Mouse (Mus musculus) hindbrain, embryonic 12.5 days (tissue): ENCODE measurements around the gene Hrc. TPM values are rescaled to one million over a fixed set of nuclear protein-coding genes. Genes with fewer than 3 reads are reported as not detected.
"Not testable (repeated sequence)": the region's sequence is repeated elsewhere in the genome, so short reads cannot be mapped to it uniquely, and the experiment has no call there.

Experiments
- ATAC-seq: fragments of 200-750 bp; cut with Nextera tagmentation; 2 replicates; pipeline ENCODE4 v1.8.0; 2017; ENCODE audit warnings: moderate TSS enrichment; ENCODE audit not compliant: low FRiP score
- H3K27ac ChIP-seq: fragments of 300-500 bp; sonication (generic); 2 replicates; pipeline ENCODE4 v1.5.1; 2016; ENCODE audit warnings: mild to moderate bottlenecking
- H3K27me3 ChIP-seq: fragments of 300-500 bp; sonication (generic); 2 replicates; pipeline ENCODE4 v1.6.1; 2016; ENCODE audit warnings: mild to moderate bottlenecking
- H3K36me3 ChIP-seq: fragments of 300-500 bp; sonication (generic); 2 replicates; pipeline ENCODE4 v1.6.1; 2016; ENCODE audit warnings: mild to moderate bottlenecking
- H3K4me1 ChIP-seq: fragments of 300-500 bp; sonication (generic); 2 replicates; pipeline ENCODE4 v1.6.1; 2016
- H3K4me2 ChIP-seq: fragments of 300-500 bp; sonication (generic); replicated peaks from 2 replicates; pipeline ENCODE4 v1.6.1; 2016; ENCODE audit warnings: mild to moderate bottlenecking
- H3K4me3 ChIP-seq: fragments of 300-500 bp; sonication (generic); 2 replicates; pipeline ENCODE4 v1.5.1; 2016; ENCODE audit warnings: mild to moderate bottlenecking
- H3K9ac ChIP-seq: fragments of 300-500 bp; sonication (generic); 2 replicates; pipeline ENCODE4 v1.6.1; 2016; ENCODE audit warnings: mild to moderate bottlenecking, moderate library complexity
- H3K9me3 ChIP-seq: fragments of 300-500 bp; sonication (generic); replicated peaks from 2 replicates; pipeline ENCODE4 v1.6.1; 2016; ENCODE audit warnings: mild to moderate bottlenecking
- WGBS: fragments of 180-500 bp; shearing (Covaris S2); methylation state at CpG from one replicate; pipeline ENCODE4 v1.1.7; 2016; 5-methylcytosine and 5-hydroxymethylcytosine counted together
- polyA plus RNA-seq: library from polyadenylated mRNA; unstranded; fragments of >200 nt; fragmentation: Nextera tagmentation; extraction: Ambion mirVana; gene quantifications from 2 replicates; pipeline ENCODE4 v1.2.1, GENCODE M21; 2016

Gene Hrc
- polyA plus RNA-seq, 1 experiment from 2014 or later: 0.65 TPM

GRCm38 (mm10) chr7:45356087-45356486 is 21.0 kb downstream of the Hrc start:
- H3K4me2 ChIP-seq: no peak overlapping the region

GRCm38 (mm10) chr7:45359081-45359480 is 24.0 kb downstream of the Hrc start:
- not testable (repeated sequence) for H3K27ac ChIP-seq, H3K9ac ChIP-seq, H3K4me3 ChIP-seq, H3K4me2 ChIP-seq, H3K9me3 ChIP-seq, ATAC-seq
- H3K36me3 ChIP-seq: peaks cover 28% of the 10 kb centered on the region
- H3K4me1 ChIP-seq: peaks cover 16% of the 10 kb centered on the region
- 58% methylated on average over 11 of the region's 11 CpGs for WGBS
- peaks cover 41% of the 10 kb centered on the region for H3K27me3 ChIP-seq

More at GRCm38 (mm10) chr7:45356087-45356486, 21.0 kb downstream of the Hrc start:
- Histone ChIP-seq H3K4me3 (no peak overlapping the region), H3K9me3 (no peaks in the 10 kb centered on the region), H3K27me3 (peaks cover 14% of the 10 kb centered on the region), H3K36me3 (peaks cover 44% of the 10 kb centered on the region), H3K9ac (no peak overlapping the region), H3K27ac (no peak overlapping the region), H3K4me1 (0 out of 2 replicates have a peak, but pooled peaks cover under 1% of the 10 kb centered on the region)
- WGBS: 58% methylated on average over 13 of the region's 13 CpGs
- ATAC-seq: no peak

- Histone ChIP-seq H3K27me3 (peaks cover 54% of the 10 kb centered on the region), H3K9me3 (no peaks in the 10 kb centered on the region), H3K4me3 (0 out of 2 replicates have a peak overlapping the region, but pooled peaks have one; percentile 44), H3K4me1 (peaks cover 19% of the 10 kb centered on the region), H3K4me2 (peak overlapping the region; percentile 86; the same call in 1 of the 2 replicates), H3K27ac (no peak overlapping the region), H3K9ac (no peak overlapping the region), H3K36me3 (peaks cover 19% of the 10 kb centered on the region)
- WGBS: 54% methylated on average over 18 of the region's 18 CpGs
- no peak; the same call in 1 of the 2 replicates for ATAC-seq
Measured at GRCm38 (mm10) chr7:45360404-45361125, 25.5 kb downstream of the Hrc start.

GRCm38 (mm10) chr7:45361243-45361804 is 26.2 kb downstream of the Hrc start:
- peak; percentile 82 for ATAC-seq
- peaks cover 61% of the 10 kb centered on the region for H3K27me3 ChIP-seq

GRCm38 (mm10) chr7:45362801-45363200 is 27.7 kb downstream of the Hrc start:
- H3K9me3 ChIP-seq: no peaks in the 10 kb centered on the region
- no peak for ATAC-seq
- no peak overlapping the region for H3K4me2 ChIP-seq
- no peak overlapping the region for H3K27ac ChIP-seq
- peaks cover 61% of the 10 kb centered on the region for H3K27me3 ChIP-seq
- H3K4me1 ChIP-seq: peaks cover 32% of the 10 kb centered on the region
- no peak overlapping the region for H3K9ac ChIP-seq
- WGBS: 5% methylated on average over 13 of the region's 13 CpGs
- no peak overlapping the region for H3K4me3 ChIP-seq
- H3K36me3 ChIP-seq: peaks cover 5% of the 10 kb centered on the region

More at GRCm38 (mm10) chr7:45361243-45361804, 26.2 kb downstream of the Hrc start:
- peaks cover 13% of the 10 kb centered on the region for H3K36me3 ChIP-seq
- H3K4me2 ChIP-seq: peak overlapping the region; percentile 86
- no peaks in the 10 kb centered on the region for H3K9me3 ChIP-seq
- peak overlapping the region; percentile 64 for H3K9ac ChIP-seq
- WGBS: under 1% methylated on average over 43 of the region's 43 CpGs
- peak overlapping the region; percentile 52; the same call in 1 of the 2 replicates for H3K27ac ChIP-seq
- peak overlapping the region; percentile 44 for H3K4me3 ChIP-seq
- peaks cover 26% of the 10 kb centered on the region for H3K4me1 ChIP-seq

- H3K36me3 ChIP-seq: peaks cover 4% of the 10 kb centered on the region; the same call in 1 of the 2 replicates
- H3K27me3 ChIP-seq: peaks cover 72% of the 10 kb centered on the region
- no peak for ATAC-seq
- no peaks in the 10 kb centered on the region for H3K9me3 ChIP-seq
- no peak overlapping the region for H3K27ac ChIP-seq
- H3K4me3 ChIP-seq: no peak overlapping the region
- 88% methylated on average over 2 of the region's 2 CpGs for whole genome bisulfite sequencing
- no peak overlapping the region for H3K9ac ChIP-seq
- no peak overlapping the region for H3K4me2 ChIP-seq
- peaks cover 38% of the 10 kb centered on the region for H3K4me1 ChIP-seq
Measured at GRCm38 (mm10) chr7:45363983-45364382, 28.9 kb downstream of the Hrc start.

- Histone ChIP-seq H3K4me1 (peaks cover 53% of the 10 kb centered on the region), H3K36me3 (no peaks in the 10 kb centered on the region), H3K4me2 (peak overlapping the region; percentile 74), H3K27me3 (peaks cover 72% of the 10 kb centered on the region), H3K27ac (peak overlapping the region; percentile 80), H3K9ac (peak overlapping the region; percentile 87), H3K9me3 (no peaks in the 10 kb centered on the region), H3K4me3 (peak overlapping the region; percentile 79)
- ATAC-seq: no peak
- 4% methylated on average over 34 of the region's 35 CpGs for WGBS
Measured at GRCm38 (mm10) chr7:45365742-45366651, 30.9 kb downstream of the Hrc start.

- Histone ChIP-seq H3K9me3 (no peaks in the 10 kb centered on the region), H3K4me2 (peak within 1 kb of the TSS; percentile 74), H3K27me3 (peaks cover 69% of the 10 kb centered on the region), H3K27ac (peak within 1 kb of the TSS; percentile 80), H3K4me1 (peaks cover 47% of the 10 kb centered on the region), H3K4me3 (peak within 1 kb of the TSS; percentile 79), H3K36me3 (no peaks in the 10 kb centered on the region), H3K9ac (peak within 1 kb of the TSS; percentile 87)
- 0% methylated on average over 16 of the region's 26 CpGs for WGBS
- peak; percentile 55 for ATAC-seq
Measured at GRCm38 (mm10) chr7:45366652-45367019, 31.5 kb downstream of the Hrc start, which contains the start of gene Ppfia3. TSS of gene Ppfia3 (minus strand) at chr7:45367019.

- Histone ChIP-seq H3K4me2 (peak overlapping the region; percentile 74), H3K4me3 (peak overlapping the region; percentile 79), H3K9ac (peak overlapping the region; percentile 87), H3K9me3 (no peaks in the 10 kb centered on the region), H3K27ac (peak overlapping the region; percentile 80), H3K36me3 (peaks cover 4% of the 10 kb centered on the region; the same call in 1 of the 2 replicates), H3K4me1 (peaks cover 41% of the 10 kb centered on the region), H3K27me3 (peaks cover 63% of the 10 kb centered on the region)
- 1% methylated on average over 68 of the region's 70 CpGs for WGBS
- ATAC-seq: peak; percentile 90
Measured at GRCm38 (mm10) chr7:45367020-45367880, 32.2 kb downstream of the Hrc start.

- Histone ChIP-seq H3K27me3 (peaks cover 53% of the 10 kb centered on the region), H3K27ac (no peak overlapping the region), H3K4me2 (peak overlapping the region; percentile 74), H3K4me1 (peaks cover 37% of the 10 kb centered on the region), H3K9me3 (no peaks in the 10 kb centered on the region), H3K9ac (peak overlapping the region; percentile 76; the same call in 1 of the 2 replicates), H3K36me3 (peaks cover 13% of the 10 kb centered on the region), H3K4me3 (peak overlapping the region; percentile 79)
- ATAC-seq: no peak
- 81% methylated on average over 12 of the region's 15 CpGs for WGBS
Measured at GRCm38 (mm10) chr7:45368178-45368577, 33.1 kb downstream of the Hrc start.
